Mouse (Mus musculus) hindbrain, embryonic 14.5 days (tissue): ENCODE measurements at regions not wholly inside any gene's neighbourhood (a gene's known extent, or its start where the extent isn't known, plus 50 kb on each side); places are given as distances from the start of the nearest gene placed in this dataset.

Source experiments
- ATAC-seq: fragments of 200-750 bp; cut with Nextera tagmentation; 2 replicates; pipeline ENCODE4 v1.8.0; 2017; ENCODE audit warnings: moderate number of reproducible peaks, mild to moderate bottlenecking, moderate TSS enrichment, moderate library complexity; ENCODE audit not compliant: low FRiP score
- DNase-seq: peaks from one replicate; pipeline ENCODE4 v3.0.0-alpha.2; 2015; ENCODE audit warnings: low spot score
- H3K27ac ChIP-seq: fragments of 300-500 bp; sonication (generic); 2 replicates; pipeline ENCODE4 v1.5.1; 2014; ENCODE audit warnings: mild to moderate bottlenecking, moderate library complexity
- H3K27me3 ChIP-seq: fragments of 300-500 bp; sonication (generic); 2 replicates; pipeline ENCODE4 v1.6.1; 2014; ENCODE audit warnings: mild to moderate bottlenecking, low read length, mixed read lengths; ENCODE audit not compliant: control insufficient read depth, insufficient read depth
- H3K36me3 ChIP-seq: fragments of 300-500 bp; sonication (generic); replicated peaks from 2 replicates; pipeline ENCODE4 v1.6.1; 2014; ENCODE audit not compliant: control insufficient read depth, insufficient read depth
- H3K4me1 ChIP-seq: fragments of 300-500 bp; sonication (generic); replicated peaks from 2 replicates; pipeline ENCODE4 v1.6.1; 2014; ENCODE audit warnings: antibody characterized with exemption, low read length, mixed read lengths; ENCODE audit not compliant: control insufficient read depth, insufficient read depth
- H3K4me2 ChIP-seq: fragments of 300-500 bp; sonication (generic); replicated peaks from 2 replicates; pipeline ENCODE4 v1.6.1; 2014; ENCODE audit warnings: mild to moderate bottlenecking, moderate library complexity
- H3K4me3 ChIP-seq: fragments of 300-500 bp; sonication (generic); replicated peaks from 2 replicates; pipeline ENCODE4 v1.5.1; 2014; ENCODE audit warnings: mild to moderate bottlenecking, low read length
- H3K9ac ChIP-seq: fragments of 300-500 bp; sonication (generic); 2 replicates; pipeline ENCODE4 v1.6.1; 2014
- H3K9me3 ChIP-seq: fragments of 300-500 bp; sonication (generic); 2 replicates; pipeline ENCODE4 v1.6.1; 2016; ENCODE audit warnings: low read length; ENCODE audit not compliant: control insufficient read depth
- WGBS: fragments of 180-500 bp; shearing (Covaris S2); extraction: QIAGEN DNeasy Blood & Tissue Kit; methylation state at CpG from one replicate; pipeline ENCODE4 v1.1.7; 2014; 5-methylcytosine and 5-hydroxymethylcytosine counted together

GRCm38 (mm10) chr11:22420003-22420723 lies 78.1 kb upstream of the Ehbp1 start:
- DNase-seq = no peak
- no peak overlapping the region for H3K27ac ChIP-seq
- no peaks in the 10 kb centered on the region for H3K27me3 ChIP-seq
- H3K9me3 ChIP-seq = no peaks in the 10 kb centered on the region
- H3K9ac ChIP-seq = no peak overlapping the region
- ATAC-seq = no peak
- H3K4me3 ChIP-seq = no peak overlapping the region
- 49% methylated on average over 3 of the region's 3 CpGs for WGBS
- no peaks in the 10 kb centered on the region for H3K36me3 ChIP-seq
- no peak overlapping the region for H3K4me2 ChIP-seq
- no peaks in the 10 kb centered on the region for H3K4me1 ChIP-seq

- no peak overlapping the region for H3K27ac ChIP-seq
- no peaks in the 10 kb centered on the region for H3K4me1 ChIP-seq
- H3K4me2 ChIP-seq = no peak overlapping the region
- no peak overlapping the region for H3K4me3 ChIP-seq
- 71% methylated on average over 3 of the region's 3 CpGs for WGBS
- H3K27me3 ChIP-seq = no peaks in the 10 kb centered on the region
- no peaks in the 10 kb centered on the region for H3K36me3 ChIP-seq
- H3K9ac ChIP-seq = no peak overlapping the region
- ATAC-seq (peak; percentile 31; the same call in 1 of the 2 replicates), DNase-seq (no peak)
- H3K9me3 ChIP-seq = no peaks in the 10 kb centered on the region
Measured at GRCm38 (mm10) chr11:22421762-22422161, 79.7 kb upstream of the Ehbp1 start.

GRCm38 (mm10) chr11:22437140-22437850 lies 74.6 kb upstream of the Tmem17 start:
- Histone ChIP-seq H3K27me3 (no peaks in the 10 kb centered on the region), H3K9me3 (no peaks in the 10 kb centered on the region), H3K36me3 (no peaks in the 10 kb centered on the region), H3K27ac (no peak overlapping the region), H3K4me3 (no peak overlapping the region), H3K4me1 (no peaks in the 10 kb centered on the region), H3K4me2 (no peak overlapping the region), H3K9ac (no peak overlapping the region)
- 14% methylated on average over 5 of the region's 5 CpGs for WGBS
- ATAC-seq (peak; percentile 77; the same call in 1 of the 2 replicates), DNase-seq (no peak)

GRCm38 (mm10) chr11:22437851-22438215 lies 74.1 kb upstream of the Tmem17 start:
- no peak overlapping the region for H3K4me2 ChIP-seq
- no peaks in the 10 kb centered on the region for H3K9me3 ChIP-seq
- ATAC-seq (no peak), DNase-seq (no peak)
- H3K36me3 ChIP-seq = no peaks in the 10 kb centered on the region
- 87% methylated on average over 5 of the region's 5 CpGs for WGBS
- no peaks in the 10 kb centered on the region for H3K27me3 ChIP-seq
- no peak overlapping the region for H3K9ac ChIP-seq
- H3K27ac ChIP-seq = no peak overlapping the region
- no peak overlapping the region for H3K4me3 ChIP-seq
- no peaks in the 10 kb centered on the region for H3K4me1 ChIP-seq

- H3K36me3 ChIP-seq = no peaks in the 10 kb centered on the region
- H3K9me3 ChIP-seq = no peaks in the 10 kb centered on the region
Measured at GRCm38 (mm10) chr11:22438441-22439066, 73.3 kb upstream of the Tmem17 start.

GRCm38 (mm10) chr11:22440521-22440920 lies 71.4 kb upstream of the Tmem17 start:
- 72% methylated on average over 2 of the region's 2 CpGs for WGBS
- Histone ChIP-seq H3K36me3 (no peaks in the 10 kb centered on the region), H3K27me3 (no peaks in the 10 kb centered on the region), H3K4me3 (no peak overlapping the region), H3K4me2 (no peak overlapping the region), H3K27ac (no peak overlapping the region), H3K9ac (no peak overlapping the region), H3K9me3 (no peaks in the 10 kb centered on the region), H3K4me1 (no peaks in the 10 kb centered on the region)
- DNase-seq (peak; percentile 67), ATAC-seq (peak; percentile 68; the same call in 1 of the 2 replicates)

More at GRCm38 (mm10) chr11:22438441-22439066, 73.3 kb upstream of the Tmem17 start:
- 85% methylated on average over 2 of the region's 2 CpGs for WGBS
- no peak overlapping the region for H3K27ac ChIP-seq
- ATAC-seq = no peak
- H3K4me3 ChIP-seq = no peak overlapping the region
- no peak overlapping the region for H3K4me2 ChIP-seq
- no peaks in the 10 kb centered on the region for H3K4me1 ChIP-seq
- DNase-seq = no peak
- no peaks in the 10 kb centered on the region for H3K27me3 ChIP-seq
- no peak overlapping the region for H3K9ac ChIP-seq

GRCm38 (mm10) chr11:22453161-22453560 lies 58.7 kb upstream of the Tmem17 start:
- Histone ChIP-seq H3K4me3 (no peak overlapping the region), H3K9ac (no peak overlapping the region), H3K9me3 (no peaks in the 10 kb centered on the region), H3K27ac (no peak overlapping the region), H3K27me3 (no peaks in the 10 kb centered on the region), H3K4me1 (no peaks in the 10 kb centered on the region), H3K36me3 (no peaks in the 10 kb centered on the region), H3K4me2 (no peak overlapping the region)
- DNase-seq (no peak), ATAC-seq (no peak)

- Histone ChIP-seq H3K27me3 (no peaks in the 10 kb centered on the region), H3K27ac (no peak overlapping the region), H3K4me2 (no peak overlapping the region), H3K4me3 (no peak overlapping the region), H3K9me3 (no peaks in the 10 kb centered on the region), H3K4me1 (no peaks in the 10 kb centered on the region), H3K9ac (no peak overlapping the region), H3K36me3 (no peaks in the 10 kb centered on the region)
- ATAC-seq (no peak), DNase-seq (no peak)
- 96% methylated on average over 9 of the region's 9 CpGs for WGBS
Measured at GRCm38 (mm10) chr11:22456286-22456685, 55.6 kb upstream of the Tmem17 start.

GRCm38 (mm10) chr11:22457220-22457619 lies 54.7 kb upstream of the Tmem17 start:
- no peak overlapping the region for H3K4me2 ChIP-seq
- H3K4me1 ChIP-seq = no peaks in the 10 kb centered on the region
- 94% methylated on average over 2 of the region's 2 CpGs for WGBS
- H3K36me3 ChIP-seq = no peaks in the 10 kb centered on the region
- no peak overlapping the region for H3K27ac ChIP-seq
- no peaks in the 10 kb centered on the region for H3K27me3 ChIP-seq
- ATAC-seq (no peak), DNase-seq (no peak)
- H3K9me3 ChIP-seq = no peaks in the 10 kb centered on the region
- H3K4me3 ChIP-seq = no peak overlapping the region
- no peak overlapping the region for H3K9ac ChIP-seq
